Mouse (Mus musculus) neutrophil, adult 5-6 weeks (primary cell): ENCODE results near the gene Klf12. TPM values are rescaled to one million over a fixed set of nuclear protein-coding genes. Genes with fewer than 3 reads are reported as not detected.

Experiments used
- ATAC-seq: fragments of 151-379, 151-347 bp; 2 replicates; pipeline ENCODE4 v1.8.0; 2017; ENCODE audit warnings: mild to moderate bottlenecking, moderate TSS enrichment; ENCODE audit not compliant: insufficient number of reproducible peaks, poor library complexity, low FRiP score, severe bottlenecking; ENCODE audit errors: extremely low read depth
- total RNA-seq: library from RNA; stranded (forward); fragments of 200-1000 nt; gene quantifications from 2 replicates; pipeline ENCODE4 v1.2.3, GENCODE M21; 2017

Klf12 gene
- total RNA-seq = 3.5 and 4.2 TPM in 2 replicates

- peak; percentile 47 for ATAC-seq
Measured at GRCm38 (mm10) chr14:100284119-100284860, at the start of gene Klf12. Klf12 (minus strand) TSS chr14:100284679.

- no peak for ATAC-seq
Measured at GRCm38 (mm10) chr14:100333369-100333768, 48.9 kb upstream of the Klf12 start.

- no peak for ATAC-seq
Measured at GRCm38 (mm10) chr14:100328602-100329276, 44.3 kb upstream of the Klf12 start.

- ATAC-seq = no peak
Measured at GRCm38 (mm10) chr14:100324303-100324702, 39.8 kb upstream of the Klf12 start.

GRCm38 (mm10) chr14:100322012-100322411, 37.5 kb upstream of the Klf12 start:
- ATAC-seq = no peak

- ATAC-seq = no peak
Measured at GRCm38 (mm10) chr14:100316780-100317179, 32.3 kb upstream of the Klf12 start.

- no peak for ATAC-seq
Measured at GRCm38 (mm10) chr14:100314099-100314498, 29.6 kb upstream of the Klf12 start.

GRCm38 (mm10) chr14:100300905-100301304, 16.4 kb upstream of the Klf12 start:
- ATAC-seq = no peak

GRCm38 (mm10) chr14:100298892-100299291, 14.4 kb upstream of the Klf12 start:
- ATAC-seq = no peak

GRCm38 (mm10) chr14:100286586-100287241, 2.2 kb upstream of the Klf12 start:
- ATAC-seq = no peak

GRCm38 (mm10) chr14:100285656-100286585, 1.4 kb upstream of the Klf12 start:
- peak; percentile 18; the same call in 1 of the 2 replicates for ATAC-seq

- peak; percentile 73 for ATAC-seq
Measured at GRCm38 (mm10) chr14:100284861-100285655, 579 bp upstream of the Klf12 start.

- ATAC-seq = no peak
Measured at GRCm38 (mm10) chr14:100283411-100284118, 914 bp downstream of the Klf12 start.

- no peak for ATAC-seq
Measured at GRCm38 (mm10) chr14:100282651-100283050, 1.8 kb downstream of the Klf12 start.

- ATAC-seq = no peak
Measured at GRCm38 (mm10) chr14:100281734-100282133, 2.7 kb downstream of the Klf12 start.

GRCm38 (mm10) chr14:100274179-100274578, 10.3 kb downstream of the Klf12 start:
- no peak for ATAC-seq

GRCm38 (mm10) chr14:100260531-100260930, 23.9 kb downstream of the Klf12 start:
- peak; percentile 51; the same call in 1 of the 2 replicates for ATAC-seq
